Mouse (Mus musculus): ENCODE results near the gene B130006D01Rik. TPM values are rescaled to one million over a fixed set of nuclear protein-coding genes. Genes with fewer than 3 reads are reported as not detected.

The B130006D01Rik gene
- 1.4 and 2.3 TPM in 2 replicates for polyA plus RNA-seq (2016; fragmentation: Nextera tagmentation; extraction: Ambion mirVana)

DNA sequence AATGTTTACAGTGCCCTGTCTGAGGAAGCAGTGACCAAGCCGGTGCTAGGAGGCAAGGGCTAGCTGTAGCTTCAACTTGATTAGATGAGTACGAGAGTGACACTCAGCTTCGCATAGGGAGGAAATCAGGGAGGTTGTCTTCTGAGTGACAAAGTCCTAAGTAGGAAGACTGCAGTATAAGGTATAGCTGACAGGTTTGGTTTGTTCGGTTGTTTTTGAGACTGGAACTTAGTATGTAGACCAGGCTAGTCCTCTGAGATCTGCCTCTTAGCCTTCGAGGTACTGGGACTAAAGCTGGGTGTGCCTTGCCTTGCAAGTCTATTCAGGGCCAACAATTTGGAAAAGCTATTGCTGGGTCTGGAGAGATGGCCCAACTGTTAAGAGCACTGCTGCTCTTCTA is at the start of gene B130006D01Rik:
Gene B130006D01Rik (plus strand): TSS at position 301 of the 400 bp plus-strand sequence.
- WGBS: 93% methylated on average over 5 of the region's 5 CpGs
- H3K4me2 ChIP-seq: no peak within 1 kb of the TSS
- no peak within 1 kb of the TSS for H3K27ac ChIP-seq
- no peak for ATAC-seq (ENCODE audit: low FRiP score)
- H3K4me3 ChIP-seq (replicated peaks): no peak within 1 kb of the TSS
- no peaks in the 10 kb centered on the region for H3K27me3 ChIP-seq
- H3K9me3 ChIP-seq: no peaks in the 10 kb centered on the region
- no peaks in the 10 kb centered on the region for H3K36me3 ChIP-seq (replicated peaks)
- 0 out of 2 replicates have a peak, but pooled peaks cover 3% of the 10 kb centered on the region for H3K4me1 ChIP-seq
- no peak within 1 kb of the TSS for H3K9ac ChIP-seq

DNA sequence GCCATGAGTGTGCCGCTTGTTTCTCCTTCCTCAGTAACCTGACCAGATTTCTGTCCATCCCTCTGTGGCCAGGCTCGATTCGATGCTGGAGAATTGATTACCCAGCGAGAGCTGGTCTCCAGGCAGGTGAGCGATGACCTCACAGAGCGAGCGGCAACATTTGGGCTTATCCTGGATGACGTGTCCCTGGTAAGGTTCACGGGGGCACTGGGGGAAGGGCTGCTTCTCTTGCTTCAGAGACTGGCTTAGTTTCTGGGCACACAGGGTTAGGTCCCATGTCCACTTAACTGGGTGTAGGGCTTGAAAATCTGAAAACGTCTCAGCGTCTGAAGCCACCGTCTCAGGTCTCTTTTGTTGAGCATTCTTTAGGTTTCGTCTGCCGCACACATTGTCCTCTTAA is 47.9 kb upstream of the B130006D01Rik start:
- H3K27ac ChIP-seq: 0 out of 2 replicates have a peak overlapping the region, but pooled peaks have one; percentile 25
- H3K27me3 ChIP-seq: no peaks in the 10 kb centered on the region
- H3K4me1 ChIP-seq: peaks cover 10% of the 10 kb centered on the region
- 90% methylated on average over 14 of the region's 14 CpGs for WGBS
- no peaks in the 10 kb centered on the region for H3K9me3 ChIP-seq
- H3K36me3 ChIP-seq (replicated peaks): peaks cover 77% of the 10 kb centered on the region
- ATAC-seq (ENCODE audit: low FRiP score): no peak
- H3K4me2 ChIP-seq: no peak overlapping the region
- H3K9ac ChIP-seq: no peak overlapping the region
- no peak overlapping the region for H3K4me3 ChIP-seq (replicated peaks)

DNA sequence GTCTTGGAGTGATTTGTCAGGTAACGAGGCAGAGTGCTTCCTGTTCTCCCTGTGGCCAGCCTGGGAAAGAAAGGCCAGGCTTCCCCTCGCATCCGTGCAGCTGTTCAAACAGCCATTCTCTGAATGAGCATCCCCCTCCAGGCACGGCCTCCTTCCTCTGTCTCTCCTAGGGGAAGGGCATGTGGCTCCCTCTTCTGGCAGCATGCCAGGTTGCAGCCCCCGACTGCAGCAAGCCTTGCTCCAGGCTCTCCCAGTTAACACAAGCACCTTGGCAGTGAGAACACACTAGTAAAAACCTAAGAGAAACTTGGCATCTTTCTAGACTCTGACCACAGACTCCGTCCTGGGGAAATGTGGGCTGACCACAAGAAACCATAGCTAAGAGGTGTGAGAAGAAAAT is 47.1 kb upstream of the B130006D01Rik start:
- Histone ChIP-seq H3K4me3 (replicated peaks) (no peak overlapping the region), H3K27me3 (no peaks in the 10 kb centered on the region), H3K27ac (0 out of 2 replicates have a peak overlapping the region, but pooled peaks have one; percentile 25), H3K9me3 (no peaks in the 10 kb centered on the region), H3K36me3 (replicated peaks) (peaks cover 77% of the 10 kb centered on the region), H3K4me2 (no peak overlapping the region), H3K9ac (no peak overlapping the region), H3K4me1 (peaks cover 10% of the 10 kb centered on the region)
- 18% methylated on average over 6 of the region's 6 CpGs for WGBS
- ATAC-seq (ENCODE audit: low FRiP score): peak; percentile 30; the same call in 1 of the 2 replicates

DNA sequence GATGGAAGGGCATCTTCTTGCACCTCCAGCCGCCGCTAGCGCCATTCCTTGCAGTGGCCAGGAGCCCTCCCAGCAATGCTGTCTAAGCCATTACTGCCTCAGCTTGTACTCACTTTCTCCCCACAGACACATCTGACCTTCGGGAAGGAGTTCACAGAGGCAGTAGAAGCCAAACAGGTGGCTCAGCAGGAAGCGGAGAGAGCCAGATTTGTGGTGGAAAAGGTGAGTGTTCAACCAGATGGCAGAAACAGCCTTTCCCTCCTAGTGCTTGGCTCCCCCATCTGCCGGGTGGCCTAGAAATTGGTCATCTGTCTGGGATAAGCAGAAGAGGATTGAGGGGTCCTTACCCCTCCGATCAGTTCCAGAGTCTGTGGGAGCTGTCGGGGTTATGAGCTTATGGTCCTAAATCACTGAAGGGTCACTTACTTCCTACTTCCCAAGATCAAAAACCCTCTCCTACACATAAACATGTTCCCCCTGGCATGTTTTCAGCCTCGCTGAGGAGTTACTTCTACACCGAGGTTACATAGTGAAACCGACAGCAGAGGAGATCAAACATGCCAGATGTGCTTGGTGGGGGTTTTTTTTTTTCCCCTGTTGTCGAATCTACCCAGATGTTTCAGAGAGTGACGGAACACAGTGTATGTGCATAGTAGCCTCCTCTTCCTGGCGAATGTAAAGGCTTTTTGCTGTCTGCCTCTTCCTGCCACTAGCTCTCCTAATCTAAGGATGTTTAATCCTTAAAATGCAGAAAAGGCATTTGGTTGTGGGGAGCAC is 45.3 kb upstream of the B130006D01Rik start:
- WGBS: 93% methylated on average over 14 of the region's 14 CpGs
- Histone ChIP-seq H3K36me3 (replicated peaks) (peaks cover 74% of the 10 kb centered on the region), H3K9me3 (no peaks in the 10 kb centered on the region), H3K27me3 (no peaks in the 10 kb centered on the region), H3K4me3 (replicated peaks) (no peak overlapping the region), H3K4me1 (peaks cover 10% of the 10 kb centered on the region), H3K9ac (no peak overlapping the region), H3K27ac (no peak overlapping the region), H3K4me2 (no peak overlapping the region)
- ATAC-seq (ENCODE audit: low FRiP score): no peak

DNA sequence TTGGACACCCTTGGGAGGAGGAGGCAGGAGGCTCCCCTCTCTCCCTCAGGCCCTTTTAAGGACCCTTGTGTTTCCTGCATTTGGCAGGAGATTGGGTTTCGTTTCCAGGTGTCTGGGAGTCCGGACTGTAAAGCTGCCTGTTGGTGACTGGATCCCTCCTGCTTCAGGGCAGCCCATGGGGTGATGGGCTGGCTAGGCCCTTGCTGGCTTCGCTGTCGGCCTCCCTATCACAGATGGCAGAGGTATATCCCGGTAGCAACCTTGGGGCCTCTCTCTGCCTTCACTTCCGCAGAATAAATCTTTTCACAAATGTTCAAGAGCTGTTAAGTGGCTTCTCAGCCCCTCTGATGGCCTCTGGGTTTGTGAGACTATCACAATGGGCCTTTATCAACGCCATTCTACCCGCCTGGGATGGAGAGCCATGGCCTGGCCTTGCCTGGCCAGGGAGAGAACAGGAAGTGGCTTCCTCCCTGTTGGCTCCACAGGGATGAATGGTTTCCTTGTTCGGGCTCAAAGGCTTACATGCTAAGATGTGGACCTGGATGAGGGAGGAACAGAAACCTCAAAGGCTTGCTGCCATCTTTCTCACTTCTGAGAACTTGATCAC is 41.3 kb upstream of the B130006D01Rik start:
- peak overlapping the region; percentile 33; the same call in 1 of the 2 replicates for H3K27ac ChIP-seq
- no peak overlapping the region for H3K9ac ChIP-seq
- no peak for ATAC-seq (ENCODE audit: low FRiP score)

DNA sequence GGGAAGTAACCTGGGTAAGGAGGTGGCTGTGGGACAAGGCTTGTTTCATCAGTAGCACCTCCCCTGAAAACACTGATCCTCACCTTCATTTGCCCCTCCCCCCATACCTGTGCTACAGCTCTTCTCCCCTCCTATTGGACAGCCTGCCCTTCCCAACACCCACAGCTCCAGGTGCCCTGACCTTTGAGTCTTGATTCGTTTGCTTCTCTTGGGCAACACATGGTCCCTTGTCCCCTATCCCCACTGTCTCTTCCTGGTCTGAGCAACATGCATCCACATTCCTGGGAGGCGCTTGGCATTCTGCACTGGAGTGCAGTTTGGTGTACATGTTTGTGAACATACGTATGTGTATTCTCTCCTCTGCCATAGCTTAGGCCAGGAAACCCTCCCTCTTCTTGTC is 40.4 kb upstream of the B130006D01Rik start:
- Histone ChIP-seq H3K4me3 (replicated peaks) (no peak overlapping the region), H3K27ac (no peak overlapping the region), H3K9me3 (no peaks in the 10 kb centered on the region), H3K36me3 (replicated peaks) (peaks cover 40% of the 10 kb centered on the region), H3K9ac (no peak overlapping the region), H3K4me1 (no peaks in the 10 kb centered on the region), H3K4me2 (no peak overlapping the region), H3K27me3 (no peaks in the 10 kb centered on the region)
- WGBS: 87% methylated on average over 3 of the region's 3 CpGs
- ATAC-seq (ENCODE audit: low FRiP score): no peak

More for the DNA sequence above, 41.3 kb upstream of the B130006D01Rik start:
- Histone ChIP-seq H3K4me1 (no peaks in the 10 kb centered on the region), H3K4me3 (replicated peaks) (no peak overlapping the region), H3K4me2 (no peak overlapping the region), H3K27me3 (no peaks in the 10 kb centered on the region), H3K9me3 (no peaks in the 10 kb centered on the region), H3K36me3 (replicated peaks) (peaks cover 49% of the 10 kb centered on the region)
- 60% methylated on average over 9 of the region's 9 CpGs for WGBS

DNA sequence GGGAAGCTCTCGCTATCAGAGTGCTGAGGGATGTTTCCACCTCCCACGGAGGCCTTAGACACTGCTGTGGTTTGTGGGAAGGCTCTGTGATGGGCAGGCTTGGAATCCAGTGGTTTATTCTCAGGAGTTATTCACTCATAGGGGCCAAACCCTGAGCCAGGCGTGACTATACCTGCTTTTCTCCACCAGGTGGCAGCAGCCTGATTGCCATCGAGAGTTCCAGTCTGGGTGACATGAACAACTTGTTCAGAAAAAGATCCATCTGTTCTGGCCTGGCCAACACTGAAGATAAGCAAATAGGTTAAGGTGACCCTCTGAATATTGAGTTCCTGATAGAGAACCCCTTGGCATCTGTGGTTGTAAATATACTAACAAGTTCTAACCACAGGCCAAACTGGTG is 37.4 kb upstream of the B130006D01Rik start:
- Histone ChIP-seq H3K36me3 (replicated peaks) (peaks cover 15% of the 10 kb centered on the region), H3K4me2 (no peak overlapping the region), H3K27ac (no peak overlapping the region), H3K27me3 (no peaks in the 10 kb centered on the region), H3K4me3 (replicated peaks) (no peak overlapping the region), H3K9me3 (no peaks in the 10 kb centered on the region), H3K9ac (no peak overlapping the region), H3K4me1 (no peaks in the 10 kb centered on the region)
- 2% methylated on average over 4 of the region's 4 CpGs for WGBS
- no peak for ATAC-seq (ENCODE audit: low FRiP score)

DNA sequence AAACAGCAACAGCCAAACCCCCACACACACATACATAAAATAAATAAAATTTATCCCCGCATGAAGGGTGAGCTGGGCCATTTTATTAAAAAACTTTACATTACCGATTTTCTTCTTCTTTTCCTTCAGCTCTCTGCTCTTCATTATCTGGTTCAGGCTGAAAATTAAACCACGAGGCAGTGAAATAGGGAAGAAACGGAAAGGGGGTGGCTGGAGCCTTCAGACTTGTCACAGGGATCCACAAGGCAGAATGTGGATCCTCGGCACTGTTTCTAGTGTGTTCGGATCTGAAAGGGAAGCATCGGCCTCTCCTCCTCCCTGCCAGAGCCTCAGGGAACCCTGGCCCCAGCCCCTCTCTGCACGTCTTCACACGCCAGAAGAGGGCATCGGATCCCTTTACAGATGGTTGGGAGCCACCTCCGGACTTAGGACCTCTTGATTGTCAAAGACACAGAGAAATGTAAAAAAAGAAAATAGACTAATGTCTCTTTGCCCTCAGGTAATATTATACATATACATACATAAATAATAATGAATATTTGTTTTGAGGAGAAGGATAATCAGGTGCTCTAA is 36.2 kb upstream of the B130006D01Rik start:
- ATAC-seq (ENCODE audit: low FRiP score): no peak
- Histone ChIP-seq H3K4me3 (replicated peaks) (no peak overlapping the region), H3K36me3 (replicated peaks) (0 out of 2 replicates have a peak, but pooled peaks cover 3% of the 10 kb centered on the region), H3K9ac (no peak overlapping the region), H3K27me3 (no peaks in the 10 kb centered on the region), H3K27ac (no peak overlapping the region), H3K4me2 (no peak overlapping the region), H3K9me3 (no peaks in the 10 kb centered on the region), H3K4me1 (no peaks in the 10 kb centered on the region)
- 43% methylated on average over 11 of the region's 11 CpGs for WGBS

DNA sequence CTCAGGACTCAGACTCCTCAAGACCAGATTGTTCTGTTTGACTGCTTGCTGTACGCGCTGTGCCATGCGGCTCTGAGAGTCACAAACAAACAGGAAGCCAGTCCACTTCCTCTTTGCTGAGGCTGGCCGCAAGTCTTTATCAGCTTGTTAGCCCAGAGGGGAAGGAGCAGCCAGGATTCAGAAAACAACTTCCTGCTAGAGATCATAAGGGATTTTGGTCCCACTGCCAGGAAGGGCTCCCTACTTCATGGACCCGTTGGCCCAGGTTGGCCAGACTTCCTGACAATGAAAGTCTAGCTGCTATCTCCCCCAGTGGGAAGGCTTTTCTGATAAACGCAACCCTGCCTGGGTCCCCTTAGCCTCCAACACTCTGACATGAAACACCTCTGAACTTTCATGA is 34.9 kb upstream of the B130006D01Rik start:
- Histone ChIP-seq H3K9me3 (no peaks in the 10 kb centered on the region), H3K4me2 (no peak overlapping the region), H3K27me3 (no peaks in the 10 kb centered on the region), H3K36me3 (replicated peaks) (no peaks in the 10 kb centered on the region), H3K4me3 (replicated peaks) (no peak overlapping the region), H3K27ac (no peak overlapping the region), H3K9ac (no peak overlapping the region), H3K4me1 (no peaks in the 10 kb centered on the region)
- ATAC-seq (ENCODE audit: low FRiP score): no peak
- WGBS: 85% methylated on average over 6 of the region's 6 CpGs

DNA sequence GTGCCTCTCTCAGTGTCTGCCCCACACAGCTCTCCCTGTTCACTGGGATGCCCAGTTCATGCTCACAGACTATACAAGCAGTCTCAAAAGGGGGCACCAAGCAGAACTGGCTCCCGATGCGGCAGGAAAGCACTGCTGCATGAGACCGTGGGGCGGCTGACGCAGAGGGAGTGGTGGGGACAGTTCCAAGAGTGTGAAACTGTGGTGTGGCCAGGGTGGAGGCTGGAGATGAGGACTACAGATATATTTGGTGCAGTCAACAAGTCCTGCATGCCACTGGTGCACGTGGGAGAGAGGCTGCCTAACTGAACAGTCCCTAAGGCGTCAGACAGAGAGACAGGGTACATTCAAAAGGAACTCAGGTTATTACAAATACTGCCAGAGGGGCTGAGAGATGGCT is 34.4 kb upstream of the B130006D01Rik start:
- H3K27me3 ChIP-seq: no peaks in the 10 kb centered on the region
- no peak overlapping the region for H3K4me2 ChIP-seq
- no peaks in the 10 kb centered on the region for H3K36me3 ChIP-seq (replicated peaks)
- no peaks in the 10 kb centered on the region for H3K4me1 ChIP-seq
- no peak overlapping the region for H3K4me3 ChIP-seq (replicated peaks)
- H3K9ac ChIP-seq: no peak overlapping the region
- H3K27ac ChIP-seq: no peak overlapping the region
- WGBS: 81% methylated on average over 7 of the region's 7 CpGs
- ATAC-seq (ENCODE audit: low FRiP score): no peak
- no peaks in the 10 kb centered on the region for H3K9me3 ChIP-seq

DNA sequence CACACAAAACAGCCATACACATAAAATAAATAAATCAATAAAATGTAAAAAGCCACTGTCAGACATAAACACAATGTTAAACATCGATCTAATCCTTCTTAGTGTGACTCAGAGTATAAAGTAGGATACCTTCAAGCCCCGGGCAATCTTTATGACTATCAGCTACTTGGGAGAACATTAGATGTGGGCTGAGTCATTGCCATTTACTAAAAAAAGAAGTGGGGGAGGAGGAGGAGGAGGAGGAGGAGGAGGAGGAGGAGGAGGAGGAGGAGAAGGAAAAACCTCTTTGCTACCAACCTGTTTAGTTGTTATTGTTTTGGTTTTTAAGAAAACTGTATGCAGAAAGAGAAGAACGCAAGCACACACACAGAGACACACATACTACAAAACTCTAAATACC is 33.8 kb upstream of the B130006D01Rik start:
- Histone ChIP-seq H3K27me3 (no peaks in the 10 kb centered on the region), H3K4me3 (replicated peaks) (no peak overlapping the region), H3K4me2 (no peak overlapping the region), H3K27ac (no peak overlapping the region), H3K9me3 (no peaks in the 10 kb centered on the region), H3K4me1 (no peaks in the 10 kb centered on the region), H3K9ac (no peak overlapping the region), H3K36me3 (replicated peaks) (no peaks in the 10 kb centered on the region)
- WGBS: 93% methylated on average over 3 of the region's 3 CpGs
- no peak for ATAC-seq (ENCODE audit: low FRiP score)

DNA sequence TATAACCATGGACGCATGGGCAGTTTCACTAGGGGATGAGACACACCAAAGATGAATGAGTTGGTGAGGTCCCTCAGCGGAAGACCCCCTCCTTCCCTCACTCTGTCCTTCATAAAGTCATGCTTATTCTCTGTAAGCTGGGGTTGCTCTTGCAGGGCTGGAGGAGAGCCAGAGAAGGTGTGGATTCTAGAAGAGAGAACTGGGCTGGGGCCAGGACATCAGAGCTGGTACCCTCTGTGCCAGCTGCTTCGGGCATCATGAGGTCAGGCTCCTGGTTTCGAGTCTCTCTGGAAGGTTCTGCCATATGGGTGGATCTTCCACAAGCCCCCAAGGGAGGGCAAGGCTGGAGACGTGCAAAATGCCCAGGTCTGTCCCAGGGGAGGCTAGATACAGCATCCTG is 24.8 kb upstream of the B130006D01Rik start:
- Histone ChIP-seq H3K27ac (no peak overlapping the region), H3K9ac (no peak overlapping the region), H3K9me3 (no peaks in the 10 kb centered on the region), H3K36me3 (replicated peaks) (no peaks in the 10 kb centered on the region), H3K4me1 (no peaks in the 10 kb centered on the region), H3K4me3 (replicated peaks) (no peak overlapping the region), H3K27me3 (no peaks in the 10 kb centered on the region), H3K4me2 (no peak overlapping the region)
- no peak for ATAC-seq (ENCODE audit: low FRiP score)
- 84% methylated on average over 5 of the region's 5 CpGs for WGBS

Data from forebrain, embryonic 12.5 days (tissue).